Mouse (Mus musculus): Measurements from ENCODE around the gene Rdh5. TPM values are rescaled to one million over a fixed set of nuclear protein-coding genes. Genes with fewer than 3 reads are reported as not detected.

Rdh5 gene
- polyA plus RNA-seq, 1 experiment from 2014 or later: 11.5 TPM

GRCm38 (mm10) chr10:128882067-128882466 lies 40.6 kb downstream of the Rdh5 start:
- Histone ChIP-seq H3K27me3 (ENCODE audit: control insufficient read depth, insufficient read depth, low read length) (no peaks in the 10 kb centered on the region), H3K36me3 (ENCODE audit: control insufficient read depth, insufficient read depth, low read length) (peaks cover 45% of the 10 kb centered on the region), H3K9me3 (ENCODE audit: control insufficient read depth, low read length) (no peaks in the 10 kb centered on the region), H3K27ac (replicated peaks in 1 of 2; ENCODE audit: control insufficient read depth in 1 of 2, insufficient read depth in 1 of 2, low read depth in 2 of 2, low read length in 2 of 2) (no peak overlapping the region), H3K4me2 (ENCODE audit: low read length) (no peak overlapping the region), H3K4me1 (ENCODE audit: control insufficient read depth in 2 of 2, insufficient read depth in 2 of 2, low read length in 2 of 2) (no peaks in the 10 kb centered on the region; a peak in 1 of 4 replicates), H3K4me3 (ENCODE audit: control insufficient read depth in 1 of 2, insufficient read depth in 1 of 2, low read depth in 1 of 2, low read length in 2 of 2) (no peak overlapping the region), H3K9ac (ENCODE audit: low read length) (no peak overlapping the region)
- 83% methylated on average over 5 of the region's 5 CpGs for WGBS
- no peak for ATAC-seq (ENCODE audit: insufficient number of reproducible peaks, insufficient read depth, low FRiP score, low read depth)

DNA sequence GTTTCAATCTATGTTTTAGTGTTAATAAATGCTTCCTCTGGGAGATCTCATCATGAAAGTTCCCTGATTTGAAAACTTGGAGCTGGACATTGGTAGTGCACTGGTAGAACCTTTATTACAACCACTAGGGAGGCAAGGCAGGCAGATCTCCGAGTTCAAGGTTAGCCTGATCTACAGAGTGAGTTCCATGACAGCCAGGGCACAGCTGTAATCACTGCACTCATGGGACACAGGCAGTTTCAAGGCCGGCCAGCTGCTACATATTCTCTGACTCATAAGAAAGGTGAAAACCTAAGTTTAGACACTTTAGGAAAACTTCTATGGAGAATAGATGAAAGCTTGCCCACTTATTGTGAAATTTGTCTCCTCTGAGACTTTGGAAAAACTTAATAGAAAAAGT lies 43.9 kb downstream of the Rdh5 start:
- no peaks in the 10 kb centered on the region for H3K4me1 ChIP-seq (ENCODE audit: control insufficient read depth in 2 of 2, insufficient read depth in 2 of 2, low read length in 2 of 2)
- 86% methylated on average over 2 of the region's 2 CpGs for WGBS
- H3K27me3 ChIP-seq (ENCODE audit: control insufficient read depth, insufficient read depth, low read length): no peaks in the 10 kb centered on the region
- no peak for ATAC-seq (ENCODE audit: insufficient number of reproducible peaks, insufficient read depth, low FRiP score, low read depth)
- H3K4me3 ChIP-seq (ENCODE audit: control insufficient read depth in 1 of 2, insufficient read depth in 1 of 2, low read depth in 1 of 2, low read length in 2 of 2): no peak overlapping the region
- H3K36me3 ChIP-seq (ENCODE audit: control insufficient read depth, insufficient read depth, low read length): peaks cover 50% of the 10 kb centered on the region
- no peak overlapping the region for H3K4me2 ChIP-seq (ENCODE audit: low read length)
- H3K27ac ChIP-seq (replicated peaks in 1 of 2; ENCODE audit: control insufficient read depth in 1 of 2, insufficient read depth in 1 of 2, low read depth in 2 of 2, low read length in 2 of 2): no peak overlapping the region
- H3K9ac ChIP-seq (ENCODE audit: low read length): no peak overlapping the region
- no peaks in the 10 kb centered on the region for H3K9me3 ChIP-seq (ENCODE audit: control insufficient read depth, low read length)

DNA sequence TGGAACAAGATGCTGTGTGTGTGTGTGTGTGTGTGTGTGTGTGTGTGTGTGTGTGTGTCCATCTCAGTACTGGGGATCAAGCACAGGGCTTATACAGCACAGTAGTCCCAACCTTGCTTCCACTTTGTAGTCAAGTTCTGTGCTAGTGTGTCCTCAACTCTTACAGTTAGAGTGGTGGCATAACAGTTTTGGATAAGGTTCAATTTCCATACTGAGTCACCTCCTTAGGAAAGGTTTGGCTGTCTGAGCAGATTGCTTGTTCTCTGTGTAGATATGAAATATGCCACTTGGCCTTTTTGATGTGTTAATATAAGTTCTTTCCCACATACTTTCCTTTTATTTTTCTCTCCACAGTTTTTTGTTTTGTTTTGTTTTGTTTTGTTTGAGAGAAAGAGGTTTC lies 44.4 kb downstream of the Rdh5 start:
- Histone ChIP-seq H3K27me3 (ENCODE audit: control insufficient read depth, insufficient read depth, low read length) (no peaks in the 10 kb centered on the region), H3K4me3 (ENCODE audit: control insufficient read depth in 1 of 2, insufficient read depth in 1 of 2, low read depth in 1 of 2, low read length in 2 of 2) (no peak overlapping the region), H3K36me3 (ENCODE audit: control insufficient read depth, insufficient read depth, low read length) (peaks cover 55% of the 10 kb centered on the region), H3K9me3 (ENCODE audit: control insufficient read depth, low read length) (no peaks in the 10 kb centered on the region), H3K9ac (ENCODE audit: low read length) (no peak overlapping the region), H3K4me2 (ENCODE audit: low read length) (no peak overlapping the region), H3K4me1 (ENCODE audit: control insufficient read depth in 2 of 2, insufficient read depth in 2 of 2, low read length in 2 of 2) (no peaks in the 10 kb centered on the region), H3K27ac (replicated peaks in 1 of 2; ENCODE audit: control insufficient read depth in 1 of 2, insufficient read depth in 1 of 2, low read depth in 2 of 2, low read length in 2 of 2) (no peak overlapping the region)
- no peak for ATAC-seq (ENCODE audit: insufficient number of reproducible peaks, insufficient read depth, low FRiP score, low read depth)

DNA sequence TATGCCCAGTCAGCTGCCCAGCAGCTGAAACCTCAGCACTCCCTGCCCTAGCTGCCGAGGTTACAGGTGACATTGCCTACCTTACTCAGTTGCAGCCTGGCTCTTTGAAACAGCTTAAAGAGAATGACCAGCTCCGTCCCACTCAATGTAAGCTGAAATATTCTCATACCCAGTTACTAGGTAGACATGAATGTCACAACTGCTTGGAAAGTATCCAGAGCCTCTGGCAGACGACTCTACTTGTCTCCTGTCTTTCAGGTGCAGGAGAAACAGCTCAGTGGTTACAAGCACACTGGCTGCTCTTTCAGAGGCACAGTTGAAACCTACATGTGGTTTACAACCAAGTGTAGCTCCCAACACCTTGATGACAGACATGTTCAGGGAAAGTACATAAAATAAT lies 52.3 kb downstream of the Rdh5 start:
- WGBS: 74% methylated on average over 3 of the region's 3 CpGs
- H3K27ac ChIP-seq (replicated peaks in 1 of 2; ENCODE audit: control insufficient read depth in 1 of 2, insufficient read depth in 1 of 2, low read depth in 2 of 2, low read length in 2 of 2): no peak overlapping the region
- H3K4me2 ChIP-seq (ENCODE audit: low read length): no peak overlapping the region
- no peaks in the 10 kb centered on the region for H3K27me3 ChIP-seq (ENCODE audit: control insufficient read depth, insufficient read depth, low read length)
- H3K36me3 ChIP-seq (ENCODE audit: control insufficient read depth, insufficient read depth, low read length): peaks cover 74% of the 10 kb centered on the region
- H3K4me1 ChIP-seq (ENCODE audit: control insufficient read depth in 2 of 2, insufficient read depth in 2 of 2, low read length in 2 of 2): no peaks in the 10 kb centered on the region
- no peaks in the 10 kb centered on the region for H3K9me3 ChIP-seq (ENCODE audit: control insufficient read depth, low read length)
- no peak overlapping the region for H3K4me3 ChIP-seq (ENCODE audit: control insufficient read depth in 1 of 2, insufficient read depth in 1 of 2, low read depth in 1 of 2, low read length in 2 of 2)
- H3K9ac ChIP-seq (ENCODE audit: low read length): no peak overlapping the region
- ATAC-seq (ENCODE audit: insufficient number of reproducible peaks, insufficient read depth, low FRiP score, low read depth): no peak

DNA sequence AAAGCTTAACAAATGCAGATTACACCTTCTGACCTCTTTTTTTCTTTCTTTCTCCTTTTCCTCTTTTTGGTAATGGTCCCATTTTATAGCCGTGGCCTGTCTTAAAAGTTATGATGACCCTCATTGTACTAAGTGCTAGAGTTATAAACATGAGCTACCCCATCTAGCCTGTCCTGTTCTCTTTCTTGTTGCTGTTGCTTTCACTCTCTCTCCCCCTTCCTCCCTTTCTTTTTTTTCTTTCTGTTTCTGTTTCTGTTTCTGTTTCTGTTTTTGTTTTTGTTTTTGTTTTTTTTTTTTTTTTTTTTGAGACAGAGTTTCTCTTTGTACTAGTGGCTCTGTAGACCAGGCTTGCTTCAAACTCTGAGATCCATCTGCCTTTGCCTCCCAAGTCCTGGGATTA lies 56.2 kb downstream of the Rdh5 start:
- WGBS: 86% methylated on average over 1 of the region's 1 CpGs
- no peak overlapping the region for H3K9ac ChIP-seq (ENCODE audit: low read length)
- H3K9me3 ChIP-seq (ENCODE audit: control insufficient read depth, low read length): no peaks in the 10 kb centered on the region
- H3K36me3 ChIP-seq (ENCODE audit: control insufficient read depth, insufficient read depth, low read length): peaks cover 66% of the 10 kb centered on the region
- no peaks in the 10 kb centered on the region for H3K4me1 ChIP-seq (ENCODE audit: control insufficient read depth in 2 of 2, insufficient read depth in 2 of 2, low read length in 2 of 2)
- no peak for ATAC-seq (ENCODE audit: insufficient number of reproducible peaks, insufficient read depth, low FRiP score, low read depth)
- no peak overlapping the region for H3K27ac ChIP-seq (replicated peaks in 1 of 2; ENCODE audit: control insufficient read depth in 1 of 2, insufficient read depth in 1 of 2, low read depth in 2 of 2, low read length in 2 of 2)
- H3K4me3 ChIP-seq (ENCODE audit: control insufficient read depth in 1 of 2, insufficient read depth in 1 of 2, low read depth in 1 of 2, low read length in 2 of 2): no peak overlapping the region
- H3K27me3 ChIP-seq (ENCODE audit: control insufficient read depth, insufficient read depth, low read length): no peaks in the 10 kb centered on the region
- no peak overlapping the region for H3K4me2 ChIP-seq (ENCODE audit: low read length)

DNA sequence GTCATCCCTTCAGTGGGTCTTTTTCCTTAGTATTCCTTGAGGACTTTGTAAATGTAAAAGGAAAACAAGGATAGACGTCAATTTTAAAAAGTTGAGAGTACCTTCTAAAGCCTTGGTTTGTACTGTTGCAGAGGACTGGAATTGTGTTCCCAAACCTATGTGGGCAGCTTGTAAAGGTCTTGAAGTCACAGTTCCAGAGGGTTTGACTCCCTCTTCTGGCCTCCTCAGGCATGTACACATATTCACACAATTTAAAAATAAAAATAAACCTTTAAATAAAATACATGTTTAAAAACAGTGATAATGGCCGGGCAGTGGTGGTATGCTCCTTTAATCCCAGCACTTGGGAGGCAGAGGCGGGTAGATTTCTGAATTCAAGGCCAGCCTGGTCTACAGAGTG lies 56.6 kb downstream of the Rdh5 start:
- H3K27me3 ChIP-seq (ENCODE audit: control insufficient read depth, insufficient read depth, low read length): no peaks in the 10 kb centered on the region
- peaks cover 65% of the 10 kb centered on the region for H3K36me3 ChIP-seq (ENCODE audit: control insufficient read depth, insufficient read depth, low read length)
- H3K4me1 ChIP-seq (ENCODE audit: control insufficient read depth in 2 of 2, insufficient read depth in 2 of 2, low read length in 2 of 2): no peaks in the 10 kb centered on the region
- no peak overlapping the region for H3K4me2 ChIP-seq (ENCODE audit: low read length)
- no peak overlapping the region for H3K4me3 ChIP-seq (ENCODE audit: control insufficient read depth in 1 of 2, insufficient read depth in 1 of 2, low read depth in 1 of 2, low read length in 2 of 2)
- H3K27ac ChIP-seq (replicated peaks in 1 of 2; ENCODE audit: control insufficient read depth in 1 of 2, insufficient read depth in 1 of 2, low read depth in 2 of 2, low read length in 2 of 2): no peak overlapping the region
- ATAC-seq (ENCODE audit: insufficient number of reproducible peaks, insufficient read depth, low FRiP score, low read depth): no peak
- H3K9ac ChIP-seq (ENCODE audit: low read length): no peak overlapping the region
- no peaks in the 10 kb centered on the region for H3K9me3 ChIP-seq (ENCODE audit: control insufficient read depth, low read length)
- WGBS: 84% methylated on average over 3 of the region's 3 CpGs

Other genes starting within 250 kb of the Rdh5 start
- gene Suox, start 248.8 kb downstream of the Rdh5 start, polyA plus RNA-seq (2014; fragmentation: Nextera tagmentation; extraction: Ambion mirVana): 9.9 and 11.4 TPM in 2 replicates
- 56.7 and 58.3 TPM in 2 replicates for gene Rab5b, start 226.6 kb downstream of the Rdh5 start, polyA plus RNA-seq (2014; fragmentation: Nextera tagmentation; extraction: Ambion mirVana)
- gene Pmel, start 218.7 kb downstream of the Rdh5 start, polyA plus RNA-seq (2014; fragmentation: Nextera tagmentation; extraction: Ambion mirVana): 3.6 and 4.7 TPM in 2 replicates
- gene Cdk2, start 217.9 kb downstream of the Rdh5 start, polyA plus RNA-seq (2014; fragmentation: Nextera tagmentation; extraction: Ambion mirVana): 89.2 and 90.3 TPM in 2 replicates
- 5.4 and 7.1 TPM in 2 replicates for gene Dgka, start 178.0 kb downstream of the Rdh5 start, polyA plus RNA-seq (2014; fragmentation: Nextera tagmentation; extraction: Ambion mirVana)
- 16.0 and 18.3 TPM in 2 replicates for gene Pym1, start 175.0 kb downstream of the Rdh5 start, polyA plus RNA-seq (2014; fragmentation: Nextera tagmentation; extraction: Ambion mirVana)
- 1.1 and 1.8 TPM in 2 replicates for gene Mmp19, start 132.0 kb downstream of the Rdh5 start, polyA plus RNA-seq (2014; fragmentation: Nextera tagmentation; extraction: Ambion mirVana)
- 28.2 and 31.0 TPM in 2 replicates for gene Dnajc14, start 118.8 kb downstream of the Rdh5 start, polyA plus RNA-seq (2014; fragmentation: Nextera tagmentation; extraction: Ambion mirVana)
- 16.6 and 18.2 TPM in 2 replicates for gene Tmem198b, start 118.5 kb downstream of the Rdh5 start, polyA plus RNA-seq (2014; fragmentation: Nextera tagmentation; extraction: Ambion mirVana)
- 157 and 168 TPM in 2 replicates for gene Sarnp, start 105.6 kb downstream of the Rdh5 start, polyA plus RNA-seq (2014; fragmentation: Nextera tagmentation; extraction: Ambion mirVana)
- 41.4 and 46.1 TPM in 2 replicates for gene Ormdl2, start 101.2 kb downstream of the Rdh5 start, polyA plus RNA-seq (2014; fragmentation: Nextera tagmentation; extraction: Ambion mirVana)
- gene Gdf11, start 31.2 kb downstream of the Rdh5 start, polyA plus RNA-seq (2014; fragmentation: Nextera tagmentation; extraction: Ambion mirVana): 2.3 and 3.4 TPM in 2 replicates
- gene Cd63, start 21.9 kb downstream of the Rdh5 start, polyA plus RNA-seq (2014; fragmentation: Nextera tagmentation; extraction: Ambion mirVana): 363 and 394 TPM in 2 replicates
- 239 and 251 TPM in 2 replicates for gene Bloc1s1, start 1.1 kb upstream of the Rdh5 start, polyA plus RNA-seq (2014; fragmentation: Nextera tagmentation; extraction: Ambion mirVana)
- 3.7 and 3.9 TPM in 2 replicates for gene Itga7, start 10.9 kb upstream of the Rdh5 start, polyA plus RNA-seq (2014; fragmentation: Nextera tagmentation; extraction: Ambion mirVana)
- gene Mettl7b, start 38.1 kb upstream of the Rdh5 start, polyA plus RNA-seq (2014; fragmentation: Nextera tagmentation; extraction: Ambion mirVana): 0.32 TPM in 1 of 2 replicates, not detected in the other
- not detected in 2 replicates for gene Olfr9, start 66.5 kb upstream of the Rdh5 start, polyA plus RNA-seq (2014; fragmentation: Nextera tagmentation; extraction: Ambion mirVana)
- not detected in 2 replicates for gene Olfr763, start 87.9 kb upstream of the Rdh5 start, polyA plus RNA-seq (2014; fragmentation: Nextera tagmentation; extraction: Ambion mirVana)
- not detected in 2 replicates for gene Olfr764-ps1, start 117.0 kb upstream of the Rdh5 start, polyA plus RNA-seq (2014; fragmentation: Nextera tagmentation; extraction: Ambion mirVana)
- not detected in 2 replicates for gene Olfr765, start 127.1 kb upstream of the Rdh5 start, polyA plus RNA-seq (2014; fragmentation: Nextera tagmentation; extraction: Ambion mirVana)
- not detected in 2 replicates for gene Olfr766-ps1, start 146.1 kb upstream of the Rdh5 start, polyA plus RNA-seq (2014; fragmentation: Nextera tagmentation; extraction: Ambion mirVana)
- not detected in 2 replicates for gene Olfr767, start 160.0 kb upstream of the Rdh5 start, polyA plus RNA-seq (2014; fragmentation: Nextera tagmentation; extraction: Ambion mirVana)
- gene Olfr768, start 176.5 kb upstream of the Rdh5 start, polyA plus RNA-seq (2014; fragmentation: Nextera tagmentation; extraction: Ambion mirVana): not detected in 2 replicates
- not detected in 2 replicates for gene Olfr769, start 195.0 kb upstream of the Rdh5 start, polyA plus RNA-seq (2014; fragmentation: Nextera tagmentation; extraction: Ambion mirVana)
- gene Olfr770, start 216.1 kb upstream of the Rdh5 start, polyA plus RNA-seq (2014; fragmentation: Nextera tagmentation; extraction: Ambion mirVana): not detected in 2 replicates
- not detected in 2 replicates for gene Olfr771, start 241.9 kb upstream of the Rdh5 start, polyA plus RNA-seq (2014; fragmentation: Nextera tagmentation; extraction: Ambion mirVana)